Mouse (Mus musculus) cerebellum, adult 11-12 months (tissue): ENCODE data around the gene Tigar.

Source experiments
- DNase-seq: peaks from one replicate; pipeline ENCODE4 v3.0.0; 2022

Gene Tigar

DNA sequence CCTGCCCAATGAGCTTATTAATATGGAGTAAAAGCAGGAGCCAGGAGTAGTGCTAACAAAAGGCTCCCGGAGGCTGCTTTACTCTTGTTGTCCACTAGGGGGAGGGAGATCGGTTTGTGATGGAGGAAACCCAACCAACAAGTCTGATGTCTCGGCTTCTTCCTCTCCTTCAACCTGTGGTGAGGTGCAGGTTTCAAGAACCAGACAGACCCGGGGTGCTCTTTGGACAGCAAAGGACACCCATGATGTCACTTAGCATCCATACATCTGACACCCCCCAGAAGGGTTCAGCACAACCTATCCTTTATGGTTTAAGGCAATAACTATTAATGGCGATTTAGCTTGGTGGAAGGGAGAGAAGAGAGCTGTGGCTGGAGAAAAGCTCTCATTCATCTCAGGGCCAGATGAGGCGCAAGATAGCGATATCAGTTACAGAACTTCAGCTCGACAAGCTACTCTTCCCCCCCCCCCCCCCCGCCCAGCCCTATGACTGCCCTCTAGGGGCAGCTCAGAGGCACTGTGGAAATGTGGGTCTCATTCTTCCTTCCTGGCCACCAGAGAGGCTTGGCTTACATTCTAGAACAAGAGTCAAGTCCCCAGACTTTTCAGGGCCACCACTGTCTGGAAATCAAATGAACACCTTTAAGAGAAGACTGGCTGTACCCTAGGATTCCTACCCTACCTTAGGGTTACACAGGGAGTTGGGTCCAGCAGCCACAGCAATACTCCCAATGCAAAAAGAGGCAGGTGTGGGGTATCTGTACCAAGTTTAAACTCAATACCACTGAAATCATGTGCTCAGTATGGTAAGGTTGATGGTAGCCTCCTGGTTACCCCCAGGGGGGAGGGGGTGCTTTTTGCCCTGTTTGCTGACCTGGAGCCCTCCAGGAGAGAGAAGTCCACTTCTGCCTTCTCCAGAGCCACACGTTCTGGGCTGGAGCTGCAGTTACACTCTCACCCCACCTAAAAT is 33.1 kb upstream of the Tigar start:
- no peak for DNase-seq

DNA sequence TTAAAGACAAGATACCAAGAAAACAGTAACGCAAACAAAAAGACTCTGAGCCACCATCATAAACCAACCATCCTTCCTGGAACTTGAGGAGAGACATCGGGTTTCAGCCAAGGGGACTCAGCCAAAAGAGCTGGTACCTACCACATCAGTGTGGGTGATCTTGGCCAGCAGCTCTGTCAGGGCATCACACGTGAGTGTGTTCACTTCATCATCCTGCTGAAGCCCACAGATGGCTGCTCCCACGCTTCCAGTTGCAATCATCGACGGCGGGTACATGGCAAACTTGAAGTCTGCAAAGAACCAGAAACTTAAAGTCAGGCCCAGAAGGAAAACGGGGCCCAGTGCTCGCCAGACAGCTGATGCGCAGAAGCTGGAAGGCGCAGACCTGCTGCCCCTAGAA is 29.6 kb upstream of the Tigar start:
- DNase-seq: no peak

DNA sequence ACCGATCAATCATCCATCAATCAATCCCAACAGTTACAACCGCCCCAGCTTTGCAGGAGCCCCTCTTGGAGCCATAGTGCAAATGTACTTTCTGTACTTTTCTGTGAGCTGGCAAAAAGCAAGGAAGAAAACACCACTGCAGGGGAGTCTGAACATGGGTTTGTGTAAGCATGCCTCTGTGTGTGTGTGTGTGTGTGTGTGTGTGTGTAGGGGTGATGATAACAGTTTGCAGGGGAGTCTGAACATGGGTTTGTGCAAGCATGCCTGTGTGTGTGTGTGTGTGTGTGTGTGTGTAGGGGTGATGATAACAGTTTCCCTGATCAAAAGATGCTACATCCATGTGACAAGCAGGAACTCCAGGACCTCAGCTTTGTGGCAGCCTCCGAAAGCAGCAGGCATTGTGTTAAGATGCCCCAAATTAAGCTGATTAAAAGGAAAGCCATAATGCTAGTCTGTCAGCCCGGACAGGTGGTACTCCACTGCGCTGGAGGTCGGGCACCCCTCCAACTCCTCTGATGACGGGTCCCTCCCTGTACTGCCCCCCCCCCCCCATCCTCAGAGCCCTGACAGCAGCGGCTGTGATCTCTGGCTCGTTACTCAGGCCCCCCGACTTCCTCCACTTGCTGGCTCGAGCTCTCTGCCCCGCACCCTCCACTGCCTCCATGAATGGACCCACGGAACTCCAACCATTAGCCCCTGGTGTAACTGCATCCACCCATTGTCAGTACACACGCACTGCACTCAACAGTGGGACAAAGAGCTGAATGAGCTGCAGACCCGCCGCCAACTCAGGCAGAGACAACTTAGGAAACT is 24.3 kb upstream of the Tigar start:
- no peak for DNase-seq

DNA sequence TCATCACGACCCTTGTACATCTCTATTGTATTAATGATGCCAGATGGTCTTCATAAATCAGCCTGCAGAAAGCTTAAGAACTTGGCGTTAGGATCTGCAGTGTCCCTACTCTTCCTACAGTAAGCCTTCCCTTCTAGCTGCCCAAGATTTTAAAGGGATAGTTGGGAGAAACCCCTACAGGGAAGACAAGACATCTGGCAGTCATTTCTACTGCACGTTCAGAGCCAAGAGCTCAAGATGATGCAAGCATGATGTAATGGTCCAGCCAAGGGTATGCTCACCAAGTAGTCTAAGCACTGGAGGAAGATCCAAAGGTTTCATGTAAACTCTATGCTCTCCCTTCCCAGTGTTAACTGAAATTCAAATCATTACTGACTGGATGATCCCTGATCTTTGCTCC is 23.4 kb upstream of the Tigar start:
- no peak for DNase-seq

DNA sequence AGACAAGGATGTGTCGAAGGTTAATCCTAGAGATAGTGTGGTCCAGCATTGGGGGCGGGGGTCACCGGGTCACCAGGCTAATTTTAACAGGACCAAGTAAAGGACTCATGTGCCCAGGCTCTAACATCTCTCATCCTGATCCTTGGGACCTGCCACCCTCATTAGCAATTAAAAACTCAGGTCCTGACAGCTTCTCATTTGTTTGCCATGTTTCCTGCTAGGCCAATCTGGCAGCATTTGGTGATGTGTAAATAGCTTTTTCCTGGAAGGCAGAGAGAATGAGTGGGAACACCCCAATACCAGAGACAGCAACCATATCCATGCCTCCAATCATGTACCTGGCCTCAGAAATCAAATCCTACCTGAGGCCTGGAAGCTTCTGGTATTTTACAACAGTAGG is 22.6 kb upstream of the Tigar start:
- no peak for DNase-seq

DNA sequence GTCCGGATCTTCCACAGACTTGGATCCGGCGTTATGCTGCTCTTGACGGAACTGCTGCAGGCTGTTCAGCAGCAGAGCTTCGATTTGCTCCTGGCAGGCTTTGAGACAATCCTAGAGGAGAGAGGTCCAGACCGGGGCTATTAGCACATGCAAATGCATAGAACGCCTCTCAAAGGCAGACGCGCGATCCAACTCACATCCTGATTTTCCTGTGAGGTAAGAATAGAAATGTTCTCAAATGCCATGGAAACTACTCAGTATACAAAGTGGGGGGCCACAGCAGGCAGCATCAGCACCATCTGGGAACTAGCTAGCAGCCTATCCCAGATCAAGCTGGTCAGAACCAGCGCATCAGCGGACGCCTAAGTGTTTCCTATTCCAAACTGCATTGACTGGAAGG is 21.0 kb upstream of the Tigar start:
- no peak for DNase-seq

DNA sequence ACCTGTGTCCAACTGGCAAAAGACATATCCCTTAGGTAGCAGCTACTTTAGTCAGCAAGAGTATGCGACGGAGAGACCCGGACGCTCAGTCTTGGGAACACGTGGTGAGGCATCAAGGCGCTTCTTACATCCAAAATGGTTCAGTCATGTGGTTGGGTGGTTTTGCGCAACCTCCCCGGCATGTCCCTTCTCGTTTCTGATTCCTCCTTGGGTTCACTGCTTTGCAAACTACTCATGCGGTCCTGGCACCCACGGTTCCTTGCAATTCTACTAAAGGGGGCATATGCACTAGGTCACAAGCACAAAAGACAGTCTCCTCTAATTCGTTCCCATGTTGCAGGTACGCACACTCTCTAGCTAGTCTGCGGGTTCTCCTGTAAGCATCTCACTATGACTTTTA is 20.3 kb upstream of the Tigar start:
- DNase-seq: no peak

DNA sequence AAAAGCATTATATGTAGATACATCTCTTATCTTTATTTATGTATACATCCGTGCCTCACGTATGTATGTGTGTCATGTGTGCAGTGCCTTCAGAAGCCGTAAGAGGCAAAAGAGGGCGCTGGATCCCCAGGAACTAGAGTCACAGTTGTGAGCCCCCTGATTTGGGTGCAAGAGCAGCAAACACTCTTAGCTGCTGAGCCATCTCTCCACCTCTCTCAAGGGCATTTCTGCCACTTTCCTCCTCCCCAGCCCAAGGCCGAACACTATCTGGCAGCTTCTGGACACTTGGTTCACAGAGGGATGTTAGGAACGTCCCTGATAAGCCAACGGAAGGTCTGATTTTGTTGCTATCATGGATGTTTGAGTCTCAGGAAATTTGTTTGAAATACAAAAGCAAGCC is 14.1 kb upstream of the Tigar start:
- DNase-seq: no peak

DNA sequence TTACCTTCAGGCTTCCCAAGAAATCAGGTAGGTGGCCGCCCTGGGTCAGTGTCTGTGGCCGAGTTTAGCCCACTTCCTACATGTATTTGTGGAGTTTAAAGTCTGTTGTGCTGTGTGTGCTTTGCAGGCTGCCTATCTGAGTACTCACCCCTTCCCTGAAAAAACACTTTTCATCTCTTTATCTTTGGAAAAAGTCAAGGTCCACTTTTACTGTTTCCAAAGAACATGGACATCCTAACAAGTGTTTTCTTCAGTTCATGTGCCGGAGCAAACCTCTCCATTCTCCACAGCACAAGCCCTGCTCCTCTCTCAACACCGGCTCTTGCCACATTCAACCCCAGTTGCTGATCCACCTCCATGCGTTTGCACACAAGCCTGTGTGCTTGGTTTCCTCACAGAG is 13.6 kb upstream of the Tigar start:
- no peak for DNase-seq

DNA sequence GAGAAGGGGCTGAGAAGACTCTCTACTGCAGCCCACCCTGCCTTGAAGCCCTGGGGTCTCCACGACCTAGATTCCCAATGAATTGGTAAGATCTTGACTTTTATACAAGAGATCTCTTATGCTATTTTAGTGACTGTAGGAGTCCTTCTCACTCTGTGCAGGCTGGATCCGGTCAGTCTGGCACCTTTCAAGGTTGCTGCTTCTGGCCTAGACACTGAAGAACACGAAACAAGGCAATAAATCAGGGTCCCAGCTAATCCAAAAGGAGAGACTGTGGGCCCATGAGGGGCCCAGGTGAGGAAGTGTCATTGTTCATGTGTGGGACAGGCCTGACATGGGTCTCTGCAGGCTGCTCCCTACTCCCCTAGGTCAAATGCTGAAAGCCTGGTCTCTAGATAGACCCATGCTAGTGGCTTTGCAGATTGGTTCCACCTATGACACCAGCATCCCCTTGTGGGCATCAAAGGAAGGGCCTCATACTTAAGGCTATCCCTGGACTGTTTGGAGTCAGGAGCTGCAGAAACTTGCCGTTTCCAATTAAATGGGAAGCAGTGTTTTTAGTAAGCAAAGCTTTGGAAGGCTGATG is 13.0 kb upstream of the Tigar start:
- no peak for DNase-seq

DNA sequence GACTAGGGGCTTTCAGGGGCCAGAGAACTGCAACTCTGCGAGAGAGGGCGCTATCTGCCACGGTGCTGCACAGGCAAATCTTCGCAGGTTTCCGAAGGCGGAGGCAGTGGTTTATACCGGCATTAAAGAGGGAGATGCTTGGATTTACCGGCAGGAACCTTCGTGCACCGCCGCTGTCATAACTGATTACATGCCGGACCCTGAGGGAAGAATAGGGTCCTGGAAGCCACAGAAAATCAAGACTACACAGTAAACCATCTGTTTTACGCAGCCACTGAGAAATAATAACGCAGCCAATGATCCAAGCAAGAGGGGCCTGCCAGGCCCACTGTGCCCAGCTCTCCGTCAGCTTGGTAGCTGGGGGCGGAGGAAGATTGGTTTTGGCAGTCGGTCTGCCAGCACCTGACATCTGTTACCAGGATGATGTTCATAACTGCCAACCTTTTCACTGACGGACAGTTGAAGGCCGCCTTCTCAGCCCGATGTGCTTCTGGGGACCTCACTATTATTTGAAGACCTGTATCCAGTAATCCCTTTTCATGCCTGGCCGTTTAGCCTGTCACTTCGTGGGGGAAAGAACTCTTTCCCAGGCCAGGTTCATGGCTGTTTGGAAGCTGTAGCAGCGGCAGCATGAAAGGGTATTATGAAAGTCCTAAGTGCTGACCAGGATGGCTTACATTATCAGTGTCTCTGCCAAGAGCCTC is 5.5 kb upstream of the Tigar start:
- DNase-seq: no peak

DNA sequence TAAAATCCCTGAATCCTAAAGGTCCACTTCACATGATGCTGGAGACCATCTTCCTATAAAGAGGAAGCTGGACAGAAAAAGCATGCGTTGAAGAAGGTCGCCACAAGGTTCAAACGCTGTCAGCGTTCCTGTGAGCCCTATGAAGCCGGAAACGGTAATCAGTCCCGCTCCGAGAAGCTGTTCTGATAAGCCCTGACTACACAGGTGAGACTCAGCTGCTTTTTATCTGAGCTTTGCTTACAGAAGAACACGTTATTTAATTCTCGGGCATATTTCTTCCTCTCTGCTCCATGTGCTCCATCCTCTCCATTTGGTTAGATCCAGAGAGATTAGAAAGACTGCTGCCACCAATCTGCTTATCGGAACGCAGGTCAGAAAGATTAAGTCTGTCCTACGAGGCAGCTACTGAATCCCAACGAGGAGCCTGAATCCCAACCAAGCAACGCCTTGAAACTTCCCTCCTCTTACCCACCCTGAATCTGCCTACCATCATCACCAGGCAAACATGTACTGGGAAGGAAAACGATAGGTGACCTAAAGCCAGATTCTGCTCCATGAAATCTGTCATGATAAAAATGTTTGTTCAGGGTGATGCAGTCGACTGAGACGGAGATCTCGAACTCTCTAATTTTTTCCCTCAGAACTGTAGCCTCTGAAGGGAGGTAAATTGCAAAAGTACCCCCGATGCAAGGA is 843 bp downstream of the Tigar start:
- DNase-seq: no peak

DNA sequence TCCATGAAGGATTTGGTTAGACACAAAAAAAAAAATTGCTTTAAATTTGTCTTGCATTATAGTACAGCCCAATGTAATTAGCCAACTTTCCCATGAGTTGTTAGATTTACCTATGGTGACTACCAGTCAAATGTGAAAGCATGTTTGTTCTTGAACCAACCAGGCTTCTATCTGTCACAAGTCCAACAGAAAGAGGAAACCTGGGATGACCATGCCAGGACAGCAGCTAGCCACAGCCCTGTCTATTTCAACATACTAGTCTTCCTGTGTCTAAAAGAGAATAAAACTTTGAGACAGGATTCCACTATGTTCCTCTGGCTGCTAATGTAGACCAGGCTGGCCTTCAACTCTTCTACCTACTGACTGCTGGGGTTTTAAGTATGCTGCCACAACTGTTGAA is 1.9 kb downstream of the Tigar start:
- DNase-seq: no peak

DNA sequence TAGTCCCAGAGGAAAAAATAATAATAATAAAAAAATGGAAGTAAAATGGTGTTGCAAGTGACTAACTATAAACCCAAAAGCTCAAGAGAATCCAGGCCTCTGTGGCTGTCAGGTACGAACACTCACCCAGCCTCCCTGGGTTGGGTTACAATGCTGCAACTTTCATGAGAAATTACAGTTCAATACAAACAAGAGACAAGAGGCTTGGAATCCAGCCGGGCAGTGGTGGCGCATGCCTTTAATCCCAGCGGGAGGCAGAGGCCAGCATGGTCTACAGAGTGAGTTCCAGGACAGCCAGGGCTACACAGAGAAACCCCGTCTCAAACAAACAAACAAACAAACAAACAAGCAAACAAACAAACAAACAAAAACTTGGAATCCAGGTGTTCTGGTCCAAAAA is 2.6 kb downstream of the Tigar start:
- no peak for DNase-seq

DNA sequence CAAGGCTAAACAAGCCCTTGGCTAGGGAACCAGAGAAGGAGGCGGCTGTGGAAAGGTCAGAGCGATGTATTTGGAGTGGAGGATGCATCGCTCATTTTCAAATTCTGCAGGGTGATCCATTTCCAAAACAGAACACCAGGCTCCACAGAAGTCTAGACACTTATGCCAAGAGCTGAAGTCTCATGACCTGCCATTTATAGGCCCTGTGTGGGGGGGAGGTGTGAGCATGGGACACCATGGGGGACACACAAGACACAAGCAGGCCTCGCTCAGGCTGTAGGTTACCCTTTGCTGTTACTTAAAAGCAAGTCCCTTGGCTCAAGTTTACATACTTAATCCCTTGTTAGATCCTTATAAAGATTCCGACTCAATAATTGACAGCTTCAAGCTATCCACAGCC is 3.2 kb downstream of the Tigar start:
- no peak for DNase-seq

DNA sequence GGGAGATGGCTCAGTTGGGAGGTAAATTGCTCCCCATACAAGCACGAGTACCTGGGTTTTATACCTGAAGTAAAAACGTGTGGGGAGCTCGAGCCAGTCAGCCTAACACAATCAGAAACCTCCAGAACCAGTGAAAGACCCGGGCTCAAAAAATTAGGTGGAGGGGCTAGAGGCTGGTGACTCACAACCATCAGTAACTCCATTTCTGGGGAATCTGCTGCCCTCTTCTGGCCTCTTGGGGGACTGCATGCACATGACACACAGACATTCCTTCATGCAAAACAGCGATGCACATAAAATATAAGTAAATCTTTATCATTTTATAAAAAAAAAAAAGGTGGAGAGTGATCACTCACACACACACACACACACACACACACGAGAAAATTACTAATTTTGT is 4.2 kb downstream of the Tigar start:
- DNase-seq: no peak

DNA sequence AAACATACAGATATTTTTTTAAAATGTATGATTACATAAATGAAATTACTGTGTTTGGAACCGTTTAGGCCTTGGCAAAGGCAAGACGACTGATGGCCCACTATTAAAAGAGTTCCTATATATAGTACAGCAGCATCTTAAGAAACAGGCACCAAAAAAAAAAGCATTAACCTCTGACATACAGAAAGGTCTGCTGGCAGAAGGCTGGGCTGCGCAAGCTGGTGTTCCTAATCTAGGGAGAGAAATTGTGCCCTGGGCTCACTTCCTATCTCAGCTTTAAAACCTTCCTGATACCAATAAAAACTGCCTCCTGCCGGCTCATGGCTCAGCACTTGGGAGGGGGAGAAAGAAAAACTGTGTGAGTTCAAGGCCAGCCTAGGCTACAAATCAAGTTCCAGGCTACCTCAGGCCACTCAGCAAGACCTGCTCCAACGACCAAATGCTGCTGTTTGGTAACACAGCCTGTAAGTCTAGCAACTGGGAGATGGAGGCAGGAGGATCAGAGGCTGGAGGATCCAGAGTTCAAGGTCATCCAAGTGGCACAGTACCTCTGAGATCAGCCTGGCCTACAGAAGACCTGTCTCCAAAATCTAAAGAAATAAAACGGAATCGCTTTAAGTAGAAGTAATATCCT is 4.8 kb downstream of the Tigar start:
- DNase-seq: no peak

DNA sequence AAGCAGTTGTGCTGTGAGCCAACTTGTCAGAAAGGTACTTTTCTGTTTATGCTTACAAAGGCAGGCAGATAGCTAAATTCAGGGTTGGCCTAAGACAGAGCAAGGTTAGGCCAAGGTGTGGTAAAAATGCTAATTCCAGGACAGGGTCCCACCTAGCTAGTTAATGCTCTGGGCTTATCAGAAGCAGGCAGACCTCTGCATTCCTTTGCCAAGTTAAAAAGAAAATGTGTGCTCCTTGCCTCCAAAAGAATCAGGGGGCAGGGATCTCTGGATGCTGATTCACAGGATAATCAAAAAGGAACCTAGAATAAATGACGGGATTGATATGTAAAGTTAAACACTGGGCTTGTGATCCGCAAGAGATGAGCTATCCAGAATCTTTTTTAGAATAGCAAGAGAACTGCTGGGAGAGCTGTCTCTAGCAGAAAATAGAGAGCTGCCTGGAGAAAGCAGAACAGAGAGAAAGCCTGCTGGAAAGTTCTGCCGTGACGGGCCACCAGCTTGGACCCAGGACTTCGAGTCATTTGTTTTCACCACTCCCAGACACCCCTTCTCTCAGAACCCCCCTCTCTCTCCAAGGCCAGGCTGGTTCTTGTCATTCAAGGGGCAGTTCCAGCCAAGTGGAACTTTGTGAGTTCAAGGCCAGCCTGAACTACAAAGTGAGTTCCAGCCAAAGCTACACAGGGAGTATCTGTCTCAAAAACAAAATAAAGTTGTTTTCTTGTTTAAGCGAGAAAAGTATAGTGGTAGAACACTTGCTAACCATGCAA is 5.7 kb downstream of the Tigar start:
- no peak for DNase-seq

DNA sequence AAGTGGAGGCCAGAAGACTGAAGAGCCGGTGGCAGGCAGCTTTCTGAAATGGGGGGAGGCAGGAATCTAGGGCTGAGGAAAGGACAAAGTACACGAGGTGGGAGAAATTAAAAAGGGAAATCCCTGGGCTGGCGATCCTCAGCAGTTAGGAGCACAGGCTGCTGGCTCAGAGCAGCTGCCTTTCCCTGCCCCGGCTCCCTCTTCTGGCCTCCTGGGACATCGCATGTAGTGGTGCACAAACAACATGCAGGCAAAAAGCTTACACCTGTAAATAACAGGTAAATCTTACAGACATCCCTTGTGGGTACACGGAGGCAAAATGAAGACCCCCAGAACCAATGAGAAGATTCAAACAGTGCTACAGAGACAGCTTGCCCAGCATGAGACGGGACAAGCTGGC is 14.8 kb downstream of the Tigar start:
- DNase-seq: no peak

DNA sequence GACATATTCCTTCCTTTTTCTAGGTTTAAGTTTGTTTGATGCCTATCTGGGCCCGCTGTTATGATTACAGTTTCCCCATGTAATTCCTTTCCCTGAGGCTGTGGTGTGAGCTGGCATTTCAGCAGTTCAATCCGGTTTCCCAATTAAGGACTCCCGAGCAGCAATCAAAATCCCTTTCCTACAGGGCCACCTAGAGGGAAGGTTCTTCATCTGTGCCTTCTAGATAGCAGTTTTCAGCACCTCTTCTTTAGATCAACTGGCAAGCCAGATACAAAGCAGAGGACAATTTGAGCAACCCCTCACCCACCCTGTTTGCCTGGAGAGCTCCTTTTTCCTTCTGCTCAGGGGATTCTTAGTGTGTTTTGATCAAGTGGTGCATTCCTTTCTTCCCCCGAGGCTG is 22.6 kb downstream of the Tigar start:
- no peak for DNase-seq

DNA sequence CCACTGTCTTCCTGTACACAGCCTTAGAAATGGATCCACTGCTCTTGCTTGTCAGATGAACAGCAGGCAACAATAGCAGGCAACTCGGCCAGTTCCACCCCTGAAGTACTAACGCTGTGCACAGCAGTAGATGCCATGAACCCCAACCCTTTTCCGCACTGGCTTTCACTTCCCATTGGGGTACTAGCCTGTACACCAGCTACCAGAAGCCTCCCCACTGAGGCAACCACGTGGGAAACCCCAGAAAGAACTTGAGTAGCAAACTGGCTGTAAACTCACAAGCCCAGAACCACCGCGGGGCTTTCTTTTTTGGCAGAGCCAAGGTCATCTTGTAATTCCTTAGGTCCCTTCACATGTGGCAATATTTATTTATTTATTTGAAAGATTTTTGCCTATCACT is 27.5 kb downstream of the Tigar start:
- DNase-seq: no peak
